27 mouse cellular contexts compared by ENCODE assay signal in genomic region chr17:75366332-75366731, GRCm38 (mm10).
DNase-seq lines count a peak whose midpoint lies in the region; ATAC-seq lines count a peak whose summit lies in the region.
"Had no signal": no experiment of that assay in that cellular context is flagged by ENCODE, and none has a peak within 500 bp of the region (broad histone marks: within the 10 kb centered on the region; RNA-seq: fewer than 3 reads in every experiment).

No protein-coding gene starts in this region.

- no peak overlapping the region for H3K9ac ChIP-seq in heart, embryonic 11.5 days (ENCODE audit: low read depth, low read length)
- H3K9ac ChIP-seq: embryonic facial prominence, embryonic 13.5 days; embryonic facial prominence, embryonic 15.5 days; forebrain, embryonic 12.5 days had no signal

- H3K4me1 ChIP-seq in heart, embryonic 10.5 days = no peaks in the 10 kb centered on the region
- H3K4me1 ChIP-seq in heart, embryonic 11.5 days (ENCODE audit: control insufficient read depth, insufficient read depth, low read length) = no peaks in the 10 kb centered on the region
- H3K4me1 ChIP-seq: embryonic facial prominence, embryonic 15.5 days; forebrain, embryonic 10.5 days; forebrain, embryonic 12.5 days had no signal

- DNase-seq in cerebellum, postnatal 10 days = peak; percentile 16 to 48
- DNase-seq in cerebellum, adult 11 months = no peak
- DNase-seq in heart, embryonic 10.5 days (ENCODE audit: low spot score) = peak; percentile 41
- DNase-seq in left cerebral cortex, postnatal 4 days = peak; percentile 12
- DNase-seq in left cerebral cortex, adult 8-10 months (ENCODE audit: low spot score in 2 of 2) = no peak
- DNase-seq: adrenal gland, adult 8-10 months; adrenal gland, postnatal 14 days; adrenal gland, postnatal 36 days; B cell, adult 2 months; cerebellum, adult 18-20 months; cerebellum, adult 8-10 months; cerebellum, adult 9-11 months; cerebellum, postnatal 25 days; embryo, embryonic 11 days had no signal

- 90% methylated on average over 6 of the region's 6 CpGs for WGBS in heart, embryonic 10.5 days
- WGBS in heart, embryonic 11.5 days (ENCODE audit: insufficient replicate concordance) = 87% methylated on average over 6 of the region's 6 CpGs

- no peaks in the 10 kb centered on the region for H3K27me3 ChIP-seq in heart, embryonic 10.5 days (ENCODE audit: insufficient read depth, poor library complexity, severe bottlenecking)
- H3K27me3 ChIP-seq in heart, embryonic 11.5 days (ENCODE audit: control insufficient read depth, insufficient read depth, low read length) = no peaks in the 10 kb centered on the region
- H3K27me3 ChIP-seq: CH12.LX; embryonic facial prominence, embryonic 13.5 days; embryonic facial prominence, embryonic 15.5 days; forebrain, embryonic 12.5 days; Patski had no signal

- peaks cover 47% of the 10 kb centered on the region for H3K36me3 ChIP-seq in heart, embryonic 10.5 days
- peaks cover 21% of the 10 kb centered on the region for H3K36me3 ChIP-seq in heart, embryonic 11.5 days (ENCODE audit: control insufficient read depth, insufficient read depth, low read length)
- H3K36me3 ChIP-seq: forebrain, embryonic 12.5 days; G1E had no signal

- intact Hi-C loops in left cerebral cortex, postnatal 4 days (cut with DNase I) = no loop called here

- ATAC-seq in heart, embryonic 11.5 days (replicated peaks; ENCODE audit: insufficient number of reproducible peaks, low FRiP score, low TSS enrichment) = no peak
- ATAC-seq: activated CD4-positive, CD25-positive, alpha-beta regulatory T cell, adult 4 months; CD4-positive, CD25-positive, alpha-beta regulatory T cell, adult 4 months; forebrain, embryonic 14.5 days; forebrain, embryonic 16.5 days; Patski had no signal

- H3K9me3 ChIP-seq in heart, embryonic 10.5 days = no peaks in the 10 kb centered on the region
- H3K9me3 ChIP-seq in heart, embryonic 11.5 days (replicated peaks; ENCODE audit: control insufficient read depth, low read length) = no peaks in the 10 kb centered on the region
- H3K9me3 ChIP-seq: embryonic facial prominence, embryonic 13.5 days; embryonic facial prominence, embryonic 15.5 days; forebrain, embryonic 10.5 days; forebrain, embryonic 12.5 days had no signal

- H3K27ac ChIP-seq in heart, embryonic 10.5 days = no peak overlapping the region
- H3K27ac ChIP-seq in heart, embryonic 11.5 days (ENCODE audit: low read depth, low read length) = no peak overlapping the region
- H3K27ac ChIP-seq: embryonic facial prominence, embryonic 13.5 days; embryonic facial prominence, embryonic 15.5 days; forebrain, embryonic 10.5 days; forebrain, embryonic 12.5 days had no signal

- H3K4me3 ChIP-seq in heart, embryonic 10.5 days = no peak overlapping the region
- H3K4me3 ChIP-seq in heart, embryonic 11.5 days (ENCODE audit: low read depth, low read length) = no peak overlapping the region
- H3K4me3 ChIP-seq: embryonic facial prominence, embryonic 13.5 days; embryonic facial prominence, embryonic 15.5 days; erythroblast, embryonic 14.5 days; forebrain, embryonic 10.5 days; forebrain, embryonic 12.5 days had no signal

- H3K4me2 ChIP-seq in heart, embryonic 11.5 days = no peak overlapping the region
- H3K4me2 ChIP-seq: embryonic facial prominence, embryonic 13.5 days; embryonic facial prominence, embryonic 15.5 days; forebrain, embryonic 12.5 days had no signal

Comparison
In these comparisons a context has a peak if more than half of its experiments do, and no peak if none do; other contexts are left out.
1. DNase-seq: peak in cerebellum, postnatal 10 days (2 of 2), heart, embryonic 10.5 days (single experiment) and left cerebral cortex, postnatal 4 days (single experiment); none in cerebellum, adult 11 months (single experiment) and left cerebral cortex, adult 8-10 months (0 of 2).